Comparison of ENCODE assay signal across 7 mouse cellular contexts in genomic region chr6:114538185-114538584, GRCm38 (mm10).
DNase-seq lines count a peak whose midpoint lies in the region; TF ChIP-seq lines count a peak whose summit lies in the region.
"Not testable (repeated sequence)": the region's sequence is repeated elsewhere in the genome, so short reads cannot be mapped to it uniquely, and the experiment has no call there.

No protein-coding gene starts in this region.

- not testable (repeated sequence) for H3K36me3 ChIP-seq in CH12.LX (replicated peaks in 1 of 2; ENCODE audit: control insufficient read depth in 1 of 2, insufficient read depth in 1 of 2, low read length in 1 of 2)

- TF ChIP-seq EP300 in CH12.LX (IDR thresholded peaks at IDR 0.05; ENCODE audit: low read length), result not testable (repeated sequence)

- not testable (repeated sequence) for H3K4me3 ChIP-seq in CH12.LX (replicated peaks in 1 of 3; ENCODE audit: low read depth in 2 of 3, low read length in 2 of 3, poor library complexity in 1 of 3)

- not testable (repeated sequence) for TF ChIP-seq CTCF in CH12.LX (conservative IDR thresholded peaks at IDR 0.05 in 1 of 2, IDR thresholded peaks at IDR 0.05 in 1 of 2; ENCODE audit: low read depth in 2 of 2, low read length in 2 of 2)

- not testable (repeated sequence) for H3K27me3 ChIP-seq in CH12.LX (replicated peaks)

- in situ Hi-C loops in CH12.LX (cut with MboI; ENCODE audit: low pct_ligation_motif_present, low pct_unique_long_range_greater_than_20kb, low sequenced_read_pairs), result not testable (repeated sequence)

- TF ChIP-seq POLR2A in CH12.LX (IDR thresholded peaks at IDR 0.05; ENCODE audit: low read depth, low read length), result not testable (repeated sequence)

- not testable (repeated sequence) for H3K9me3 ChIP-seq in CH12.LX (replicated peaks; ENCODE audit: low read length)

- H3K27ac ChIP-seq in CH12.LX (ENCODE audit: insufficient read depth, low read depth), result not testable (repeated sequence)

- not testable (repeated sequence) for DNase-seq in CH12.LX (ENCODE audit: extremely low read depth)
- DNase-seq in adrenal gland, postnatal 36 days, result peak; percentile 9 to 28
- peak; percentile 19 to 38 for DNase-seq in gastrocnemius, postnatal 4 days (ENCODE audit: low spot score in 2 of 2)
- peak; percentile 36 to 61 for DNase-seq in kidney, postnatal 4 days
- peak; percentile 1 for DNase-seq in ovary, postnatal 14 days (ENCODE audit: low spot score)
- DNase-seq in testis, postnatal 10 days (ENCODE audit: low spot score), result peak; percentile 67
- DNase-seq in thymus, postnatal 4 days, result peak; percentile 21

- not testable (repeated sequence) for H3K79me2 ChIP-seq in CH12.LX (replicated peaks; ENCODE audit: control insufficient read depth, extremely low read depth, insufficient read depth, poor library complexity, severe bottlenecking)

- H3K9ac ChIP-seq in CH12.LX (ENCODE audit: insufficient read depth, low read depth), result not testable (repeated sequence)

- H3K4me2 ChIP-seq in CH12.LX (ENCODE audit: insufficient read depth, low read depth, poor library complexity, severe bottlenecking), result not testable (repeated sequence)

- H3K4me1 ChIP-seq in CH12.LX (ENCODE audit: control insufficient read depth in 1 of 2, insufficient read depth in 2 of 2), result not testable (repeated sequence)

- TF ChIP-seq RAD21 in CH12.LX (IDR thresholded peaks at IDR 0.05; ENCODE audit: low read depth, low read length), result not testable (repeated sequence)

- dilution Hi-C loops in CH12.LX (cut with MboI; ENCODE audit: extremely low pct_ligation_motif_present, extremely low pct_unique_long_range_greater_than_20kb, low sequenced_read_pairs), result not testable (repeated sequence)

TF ChIP-seq in CH12.LX, 34 proteins besides CTCF, POLR2A, EP300 and RAD21:
- peak; percentile 65 for TF ChIP-seq NRF1 (IDR thresholded peaks at IDR 0.05; ENCODE audit: low read depth, low read length)
TF ChIP-seq in CH12.LX: peak in this region for 1; not testable (repeated sequence) for 33.
